9 mouse cellular contexts compared by ENCODE assay signal in the genomic region with DNA sequence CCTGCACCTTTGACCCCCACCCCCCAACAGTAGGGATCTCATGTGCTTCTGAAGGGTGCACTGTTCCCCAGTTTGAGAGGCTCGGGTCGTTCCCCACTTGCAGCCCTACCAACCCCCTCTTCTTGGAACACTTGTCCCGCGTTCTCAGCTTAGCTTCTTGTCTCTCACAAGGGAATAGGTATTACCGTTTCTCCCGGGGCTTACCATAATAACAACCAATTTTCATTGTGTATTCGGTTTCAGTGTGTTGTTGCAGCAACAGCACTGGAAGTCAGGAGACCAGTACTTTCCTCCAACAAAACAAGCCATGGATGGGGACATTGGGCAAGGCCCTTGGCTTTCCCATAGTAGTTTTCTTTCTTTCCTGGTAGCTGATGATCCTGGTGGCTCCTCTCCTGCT.
"Had no signal": no experiment of that assay in that cellular context is flagged by ENCODE, and none has a peak within 500 bp of the region (broad histone marks: within the 10 kb centered on the region; RNA-seq: fewer than 3 reads in every experiment).

No protein-coding gene starts in this region.

- H3K9ac ChIP-seq: limb, embryonic 12.5 days; liver, embryonic 14.5 days; midbrain, embryonic 13.5 days had no signal

- H3K9me3 ChIP-seq: limb, embryonic 12.5 days; midbrain, embryonic 13.5 days had no signal

- H3K4me1 ChIP-seq: midbrain, embryonic 13.5 days had no signal

- H3K36me3 ChIP-seq: limb, embryonic 12.5 days; midbrain, embryonic 13.5 days had no signal

- ATAC-seq: midbrain, embryonic 13.5 days had no signal

- H3K4me3 ChIP-seq: limb, embryonic 12.5 days; midbrain, embryonic 13.5 days had no signal

- DNase-seq: kidney, postnatal 36 days; layer of hippocampus, adult 9-11 months; layer of hippocampus, postnatal 36 days; lung, adult 18-20 months; right cerebral cortex, postnatal 14 days; thymus, postnatal 36 days had no signal

- H3K27me3 ChIP-seq: limb, embryonic 12.5 days; midbrain, embryonic 13.5 days had no signal

- H3K27ac ChIP-seq: limb, embryonic 12.5 days; liver, embryonic 14.5 days; midbrain, embryonic 13.5 days had no signal

- H3K4me2 ChIP-seq: limb, embryonic 12.5 days; midbrain, embryonic 13.5 days had no signal
